Mouse (Mus musculus): ENCODE results near the gene Ssbp1.

The Ssbp1 gene

DNA sequence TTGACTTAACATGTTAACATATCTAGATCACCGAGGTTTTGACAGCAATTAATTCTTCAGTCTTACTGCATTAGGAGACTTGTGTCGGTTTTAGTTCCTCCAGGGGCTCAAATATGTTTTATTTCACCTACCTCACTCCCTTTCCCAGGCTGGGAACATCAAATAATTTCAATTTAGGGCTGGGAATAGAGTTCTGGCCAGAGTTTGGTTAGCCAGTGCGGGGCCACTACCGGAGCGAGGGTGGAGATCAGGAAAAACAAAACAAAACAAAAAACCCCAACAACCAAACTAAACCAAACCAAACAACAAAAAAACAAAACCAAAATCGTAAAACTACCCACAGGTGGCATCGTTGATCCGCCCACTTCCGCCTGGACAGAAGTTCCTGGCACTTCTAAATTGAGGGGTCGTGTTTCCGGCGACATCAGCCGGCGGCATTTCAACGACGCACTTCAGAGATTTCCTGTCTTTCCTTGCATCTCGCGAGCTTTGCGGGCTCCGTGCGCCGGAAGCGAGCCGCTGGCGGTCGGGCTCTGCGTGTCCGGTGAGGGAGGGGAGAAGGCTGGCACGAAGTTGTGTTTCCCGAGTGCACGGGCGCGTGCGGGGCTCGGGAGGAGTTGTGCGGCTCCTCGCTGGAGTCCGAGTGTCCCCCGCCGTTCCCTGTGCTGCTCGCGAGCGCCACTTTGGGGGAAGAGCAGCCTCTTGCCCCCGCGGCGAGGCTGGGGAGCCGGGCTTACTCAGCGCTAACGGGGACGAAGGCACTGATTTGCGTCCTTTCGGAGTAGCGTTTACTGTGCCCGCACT lies at the start of gene Ssbp1:
TSS of gene Ssbp1 (plus strand) at position 437 of the 804 bp plus-strand sequence.
- DNase-seq (ENCODE audit: low read depth, low spot score) = peak; percentile 86

DNA sequence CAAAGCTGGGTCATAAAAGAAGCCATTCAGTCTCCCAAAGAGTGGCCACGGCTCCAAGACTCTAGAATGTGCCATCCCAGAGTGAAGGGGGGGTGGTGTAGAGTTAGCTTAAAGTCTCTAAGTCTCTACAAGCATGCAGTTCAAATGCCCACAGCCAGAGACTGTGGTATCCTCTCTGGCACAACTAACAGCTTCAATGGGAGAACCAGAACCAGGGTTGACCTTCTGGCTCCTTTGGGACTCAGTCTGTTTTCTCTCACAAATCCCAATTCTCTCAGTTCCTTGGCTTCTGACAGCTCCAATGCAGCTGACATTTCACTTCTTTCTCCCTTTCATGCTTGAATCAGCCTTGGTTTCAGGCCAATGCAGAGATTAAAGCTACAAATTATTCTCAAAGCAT lies 48.1 kb upstream of the Ssbp1 start:
- no peak for DNase-seq (ENCODE audit: low read depth, low spot score)

DNA sequence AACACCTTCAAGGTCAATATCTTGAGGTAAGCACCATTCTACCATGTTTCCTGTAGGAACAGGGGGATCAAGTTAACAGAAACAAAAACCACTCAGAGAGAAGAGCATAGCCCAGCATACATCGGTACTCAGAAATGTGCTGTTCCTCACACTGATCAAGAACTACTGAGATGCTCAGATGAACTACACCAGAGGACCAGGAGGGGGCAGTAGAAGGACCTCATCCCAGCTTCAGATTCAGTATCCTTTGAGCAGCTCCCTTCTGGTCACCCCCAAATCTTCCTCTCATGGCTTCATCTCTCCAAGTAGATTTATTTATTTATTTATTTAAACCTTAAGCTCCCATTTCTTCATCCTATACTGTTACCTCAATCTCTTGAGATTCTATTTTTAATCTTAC lies 47.4 kb upstream of the Ssbp1 start:
- DNase-seq (ENCODE audit: low read depth, low spot score) = no peak

DNA sequence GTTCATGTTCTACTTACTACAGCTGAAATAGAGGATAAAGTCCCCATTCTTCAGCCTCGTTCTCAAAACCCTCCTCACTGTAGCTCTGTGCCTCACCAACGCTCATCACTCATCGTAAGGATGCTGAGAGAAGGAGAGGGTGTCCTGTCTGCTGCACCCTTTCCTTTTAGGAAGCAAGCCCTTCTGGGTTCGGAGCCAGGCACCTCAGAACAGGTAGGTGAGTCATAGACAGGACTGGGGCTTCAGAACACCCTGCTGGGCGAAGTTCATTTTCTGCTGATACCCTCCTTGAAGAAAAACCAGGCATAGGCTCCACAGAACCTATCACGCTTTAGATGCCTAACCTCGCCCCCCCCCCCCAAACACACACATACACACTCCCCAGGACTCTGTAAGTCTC lies 43.7 kb upstream of the Ssbp1 start:
- DNase-seq (ENCODE audit: low read depth, low spot score) = no peak

DNA sequence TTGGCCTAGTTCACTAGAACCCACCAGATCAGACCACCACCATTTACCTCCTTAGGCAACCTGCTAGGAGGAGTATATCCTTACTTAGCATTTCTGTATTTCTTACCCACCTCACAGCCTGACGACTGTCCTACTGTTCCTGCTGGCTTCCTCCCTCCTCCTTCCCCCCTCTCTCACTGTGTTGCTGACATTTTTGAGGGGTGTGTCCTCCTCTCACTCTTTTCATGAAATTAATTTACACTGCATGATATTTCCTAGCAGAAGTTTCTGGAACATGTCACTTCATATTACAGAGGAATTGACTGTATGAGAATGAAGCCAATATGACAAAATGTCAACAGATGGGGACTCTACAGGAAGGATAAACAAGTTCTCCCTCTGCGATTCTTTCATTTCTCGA lies 42.5 kb upstream of the Ssbp1 start:
- no peak for DNase-seq (ENCODE audit: low read depth, low spot score)

DNA sequence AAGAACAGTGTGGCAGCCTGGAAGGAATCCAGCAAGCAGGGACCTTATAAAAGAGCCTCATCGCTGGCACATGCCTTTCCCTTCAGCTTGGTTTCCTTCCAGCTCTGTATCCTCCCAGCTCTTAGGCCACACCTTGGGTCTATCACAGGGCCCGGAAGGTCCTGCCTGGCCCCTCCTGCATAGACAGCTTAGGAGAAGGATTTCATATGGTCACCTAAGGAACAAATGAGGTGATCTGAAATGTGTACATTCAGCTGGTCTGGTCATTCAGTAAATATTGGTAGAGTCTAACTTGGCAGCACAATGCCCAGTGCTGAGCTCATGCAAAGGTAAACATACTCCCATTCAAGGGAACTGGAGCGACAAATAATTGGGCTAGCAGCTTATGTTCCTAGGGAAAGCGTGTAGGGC lies 41.6 kb upstream of the Ssbp1 start:
- DNase-seq (ENCODE audit: low read depth, low spot score) = no peak

DNA sequence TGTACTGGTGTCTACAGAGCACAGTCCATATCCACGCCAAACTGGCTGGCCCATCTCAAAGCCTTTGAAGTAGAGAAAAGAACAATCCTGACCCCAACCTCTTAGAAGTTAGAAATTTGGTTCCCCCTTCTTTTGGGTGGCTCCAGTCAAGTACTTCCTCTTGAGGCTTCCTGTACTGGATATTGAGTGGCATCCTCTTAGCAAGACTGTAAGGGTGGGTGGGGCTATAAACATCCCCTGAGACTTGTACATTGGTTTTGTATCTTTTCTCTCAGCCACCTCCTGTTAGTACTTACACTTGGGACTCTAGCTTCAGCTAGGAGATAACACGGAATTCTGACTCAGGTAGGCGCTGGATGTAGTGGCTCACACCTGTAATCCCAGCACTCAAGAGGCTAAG lies 40.9 kb upstream of the Ssbp1 start:
- DNase-seq (ENCODE audit: low read depth, low spot score) = no peak

DNA sequence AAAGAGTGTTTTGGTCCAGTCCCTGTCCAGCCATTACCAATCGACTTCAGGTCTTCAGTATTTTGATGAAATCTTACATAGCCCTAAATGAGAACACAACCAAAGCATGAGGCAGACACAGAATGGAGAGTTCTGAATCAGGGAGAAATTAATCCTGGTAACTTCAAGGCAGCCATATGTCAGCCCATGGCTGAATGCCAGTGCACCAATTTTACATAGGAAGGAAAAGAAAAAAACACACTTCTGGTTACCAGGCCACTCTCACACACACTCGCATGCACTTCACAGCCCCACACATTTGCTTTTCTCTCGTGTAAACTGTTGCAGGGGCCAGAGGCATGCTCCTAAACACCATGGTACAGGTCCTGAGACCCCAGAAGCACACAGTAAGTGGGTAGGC lies 40.3 kb upstream of the Ssbp1 start:
- no peak for DNase-seq (ENCODE audit: low read depth, low spot score)

DNA sequence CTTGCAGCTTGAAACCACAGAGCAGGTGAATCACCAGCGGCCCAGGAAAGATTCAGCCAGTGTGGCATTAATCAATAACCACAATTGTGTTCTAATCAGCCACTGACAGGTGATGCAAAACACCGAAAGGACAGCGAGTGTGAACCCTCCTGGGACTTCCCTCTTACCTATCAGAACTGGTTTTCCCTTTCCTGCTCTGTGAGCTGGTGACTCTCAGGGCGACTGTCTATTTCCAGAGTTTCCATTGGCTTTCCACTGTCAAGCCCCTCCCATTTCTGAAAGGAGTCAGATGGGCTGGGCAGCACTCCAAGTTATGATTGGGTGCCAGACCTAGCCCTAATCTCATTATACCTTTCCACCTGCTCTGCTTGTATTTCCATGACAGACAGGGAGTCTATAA lies 39.8 kb upstream of the Ssbp1 start:
- no peak for DNase-seq (ENCODE audit: low read depth, low spot score)

DNA sequence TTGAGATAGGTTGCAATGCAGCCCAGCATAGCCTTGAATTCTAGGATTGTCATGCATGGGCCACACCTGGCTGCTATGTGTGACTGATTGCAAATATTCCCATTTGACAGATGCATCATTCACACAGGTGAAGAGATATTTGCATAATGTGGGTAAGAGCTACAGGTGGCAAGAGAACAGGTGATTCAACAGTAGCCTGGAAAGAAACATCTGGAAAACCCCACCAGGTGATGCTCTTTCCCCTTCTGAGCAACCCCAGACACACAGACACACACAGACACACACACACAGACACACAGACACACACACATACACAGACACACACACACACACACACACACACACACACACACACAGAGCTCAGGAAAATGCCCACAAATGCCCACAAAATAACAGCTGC lies 39.3 kb upstream of the Ssbp1 start:
- DNase-seq (ENCODE audit: low read depth, low spot score) = no peak

DNA sequence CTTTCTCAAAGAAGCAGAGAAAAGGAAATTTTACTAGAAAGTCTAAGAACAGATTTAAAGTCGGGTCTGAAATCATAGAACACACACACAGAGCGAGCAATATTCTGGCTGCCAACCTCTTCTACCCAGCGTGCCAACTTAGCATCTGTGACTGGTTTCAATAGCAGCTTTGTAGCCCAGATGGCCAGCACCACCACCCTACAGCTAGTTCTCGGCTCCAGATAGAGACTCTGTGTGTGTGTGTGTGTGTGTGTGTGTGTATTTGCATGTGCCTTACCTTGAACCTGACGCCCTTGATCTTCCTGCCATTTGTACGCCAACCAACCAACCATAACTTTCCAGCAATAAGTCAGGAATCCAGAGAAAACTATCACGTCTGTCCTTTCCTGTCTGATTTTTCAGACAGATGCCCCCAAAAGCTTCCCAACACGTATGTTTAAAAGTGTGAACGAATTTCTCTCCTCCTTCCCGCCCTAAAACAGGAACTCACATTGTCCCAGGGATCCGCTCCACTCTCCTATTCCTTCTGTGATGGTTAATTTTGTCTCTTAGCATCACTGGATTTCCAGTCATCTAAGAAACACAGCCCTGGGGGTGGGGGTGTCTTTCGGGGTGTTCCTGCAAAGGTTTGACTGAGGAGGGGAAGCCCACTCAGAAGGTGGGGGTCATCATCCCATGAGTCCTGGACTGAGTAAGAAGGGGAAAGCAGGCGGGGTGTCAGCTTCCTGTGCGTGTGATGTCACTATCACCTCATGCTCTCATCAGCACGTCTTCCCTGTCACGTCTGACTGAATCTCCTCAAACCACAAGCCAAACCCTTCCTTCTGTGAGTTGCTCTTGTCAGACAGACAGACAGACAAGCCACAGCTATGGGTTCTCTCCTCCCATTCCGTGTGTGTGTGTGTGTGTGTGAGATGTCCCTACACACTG lies 38.5 kb upstream of the Ssbp1 start:
- no peak for DNase-seq (ENCODE audit: low read depth, low spot score)

DNA sequence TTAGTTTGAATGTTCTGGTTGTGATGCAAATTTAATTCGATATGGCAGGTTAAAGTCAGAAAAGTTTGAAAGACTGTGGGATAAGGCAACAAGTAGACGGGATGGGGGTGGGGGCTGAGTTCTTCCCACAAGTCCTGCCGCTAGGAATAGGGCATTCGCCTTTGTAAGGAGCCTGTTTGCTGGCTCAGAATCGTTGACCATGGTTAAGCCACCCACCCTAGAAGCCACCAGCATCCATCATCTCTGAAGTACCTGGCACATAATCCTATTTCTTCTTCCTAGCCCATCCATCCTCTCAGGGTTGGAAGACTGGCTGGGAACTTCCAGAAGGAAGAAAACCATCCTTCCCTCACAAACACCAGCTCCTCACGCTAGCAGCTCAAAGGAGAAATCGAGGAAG lies 36.5 kb upstream of the Ssbp1 start:
- no peak for DNase-seq (ENCODE audit: low read depth, low spot score)

DNA sequence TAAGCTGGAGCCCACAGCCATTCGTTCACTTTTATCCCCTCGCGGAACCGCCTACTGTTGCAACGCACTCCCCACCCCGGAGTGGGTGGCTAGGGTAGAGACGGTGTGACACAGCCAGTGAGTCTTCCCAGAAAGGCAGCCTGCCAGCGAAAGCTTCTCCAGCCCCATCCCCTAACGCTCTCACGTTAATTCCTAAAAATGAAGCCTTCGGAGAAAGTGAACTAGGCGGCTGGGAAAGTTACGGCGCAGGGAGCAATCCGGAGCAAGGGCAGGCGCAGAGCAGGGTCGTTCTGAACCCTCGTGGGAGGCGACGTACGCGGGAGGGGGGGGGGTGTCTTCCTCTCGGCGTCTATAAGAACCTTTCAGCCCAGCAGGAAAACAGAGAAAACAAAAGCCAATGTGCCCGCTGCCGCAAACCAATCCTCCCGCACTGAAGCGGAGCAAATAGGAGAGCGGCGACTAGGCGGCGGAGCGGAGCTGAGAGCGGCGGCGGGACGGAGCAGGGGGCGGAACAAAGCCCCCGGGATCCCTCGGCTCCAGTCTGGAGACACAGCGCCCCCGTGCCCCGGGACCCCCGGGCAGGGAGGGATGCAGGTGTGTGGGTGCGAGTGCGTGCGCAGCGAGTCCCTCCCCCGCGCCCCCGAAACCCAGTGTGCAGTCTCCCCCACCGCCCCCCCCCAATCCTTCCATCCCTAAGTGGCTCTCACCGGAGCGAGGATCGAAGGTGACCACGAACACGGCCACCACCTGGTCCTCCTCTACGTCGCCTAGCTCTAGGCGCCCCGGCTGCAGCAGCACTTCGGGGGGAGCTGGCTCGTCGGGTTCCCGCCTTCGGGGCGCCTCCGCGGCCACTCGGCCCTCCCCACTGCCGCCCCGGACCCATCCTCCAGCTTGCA lies 35.8 kb upstream of the Ssbp1 start:
- no peak for DNase-seq (ENCODE audit: low read depth, low spot score)

DNA sequence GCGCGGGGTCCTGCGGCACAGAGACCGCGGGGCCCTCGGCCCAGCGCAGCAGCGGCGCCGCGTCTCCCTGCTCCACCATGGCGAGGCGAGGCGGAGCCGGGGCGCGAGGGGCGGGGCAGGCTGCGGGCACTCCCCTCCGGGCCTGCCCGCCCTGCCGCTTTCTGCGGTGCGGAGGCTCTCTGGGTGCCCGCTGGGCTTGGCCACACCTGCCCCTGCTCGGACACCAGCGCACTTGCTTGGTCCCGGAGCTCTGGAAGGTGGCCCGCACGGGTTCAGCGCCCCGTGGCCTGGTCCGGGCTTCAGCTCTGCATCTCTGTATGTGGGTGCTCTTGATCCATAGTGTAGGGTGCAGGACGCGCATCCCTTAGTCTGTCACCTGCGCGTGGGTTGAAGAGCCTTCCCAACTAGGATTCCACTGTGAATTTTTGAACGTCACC lies 35.1 kb upstream of the Ssbp1 start, which contains the start of gene E330009J07Rik:
TSS of gene E330009J07Rik (minus strand) at position 89 of the 437 bp plus-strand sequence.
- no peak for DNase-seq (ENCODE audit: low read depth, low spot score)

DNA sequence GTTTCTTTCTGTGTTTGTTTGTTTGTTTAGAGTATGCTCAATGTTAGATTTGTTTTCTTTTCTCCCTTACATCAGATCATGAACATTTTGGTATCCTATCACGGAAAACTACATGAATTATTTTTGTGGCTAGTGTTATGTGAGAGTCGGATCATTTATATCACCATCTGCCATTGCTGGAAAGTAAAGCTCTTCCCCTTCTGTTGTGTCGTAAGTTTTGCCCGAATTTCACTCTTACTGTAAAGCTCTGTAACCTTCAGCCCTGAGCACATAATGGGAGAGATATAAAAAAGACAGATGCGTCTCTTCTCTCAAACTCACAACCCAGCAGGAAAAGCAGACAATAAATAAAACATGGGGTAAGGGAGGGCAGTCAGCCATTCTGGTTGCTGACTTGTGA lies 32.2 kb upstream of the Ssbp1 start, which contains the start of gene Wee2:
TSS of gene Wee2 (plus strand) at position 153 of the 400 bp plus-strand sequence.
- no peak for DNase-seq (ENCODE audit: low read depth, low spot score)

DNA sequence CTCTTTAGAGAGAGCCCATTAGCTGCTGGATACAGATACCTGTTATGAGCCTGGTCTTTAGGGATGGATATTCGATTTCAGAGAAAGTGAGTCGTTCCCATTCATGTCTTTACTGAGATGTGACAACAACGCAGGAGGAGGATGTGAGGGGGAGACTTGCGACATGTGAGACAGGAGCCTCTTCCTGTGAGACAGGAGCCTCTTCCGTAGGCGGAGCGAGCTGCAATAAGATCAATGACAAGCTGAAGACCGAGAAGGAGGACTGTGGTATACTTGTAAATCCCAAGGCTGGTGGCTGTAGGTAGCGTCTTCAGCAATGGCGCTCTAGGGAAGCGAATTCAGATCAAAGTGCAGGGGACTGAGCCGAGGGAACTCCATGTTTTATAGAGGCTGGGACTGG lies 31.4 kb upstream of the Ssbp1 start:
- DNase-seq (ENCODE audit: low read depth, low spot score) = no peak

DNA sequence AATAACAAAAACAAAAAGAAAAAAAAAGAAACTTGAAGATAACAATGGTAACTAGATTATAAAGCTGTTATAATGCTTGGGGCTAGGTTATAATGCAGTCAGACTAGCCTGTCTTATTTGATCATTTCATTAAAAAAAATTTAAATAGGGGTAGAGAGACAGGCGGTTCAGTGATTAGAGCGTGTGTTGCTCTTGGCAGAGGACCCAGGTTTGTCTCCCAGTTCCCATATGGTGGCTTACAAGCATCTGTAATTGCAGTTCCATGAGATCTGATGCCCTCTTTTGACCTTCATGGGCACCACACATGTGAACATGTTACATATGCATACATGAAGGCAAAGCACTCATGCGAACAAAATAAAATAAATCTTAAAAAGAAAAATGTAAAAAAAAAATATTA lies 29.9 kb upstream of the Ssbp1 start:
- DNase-seq (ENCODE audit: low read depth, low spot score) = no peak

DNA sequence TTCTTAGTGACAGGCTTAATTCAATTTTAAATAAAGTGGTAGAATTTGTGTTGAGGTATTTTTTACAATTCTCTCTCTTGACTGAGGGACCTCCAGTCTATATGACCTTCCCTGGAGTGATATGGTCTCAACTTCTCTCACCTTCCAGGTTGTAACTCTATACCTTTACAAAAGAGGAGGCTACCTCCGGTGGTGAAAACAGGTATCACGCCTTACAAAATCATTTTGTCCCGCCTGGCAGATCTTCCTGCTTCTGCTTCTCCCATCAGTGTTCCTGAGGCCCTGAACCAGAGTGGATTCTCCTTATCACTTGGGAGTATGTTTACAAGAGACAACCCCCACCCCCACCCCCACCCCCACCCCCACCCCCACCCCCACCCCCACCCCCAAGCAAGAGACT lies 29.4 kb upstream of the Ssbp1 start:
- no peak for DNase-seq (ENCODE audit: low read depth, low spot score)

DNA sequence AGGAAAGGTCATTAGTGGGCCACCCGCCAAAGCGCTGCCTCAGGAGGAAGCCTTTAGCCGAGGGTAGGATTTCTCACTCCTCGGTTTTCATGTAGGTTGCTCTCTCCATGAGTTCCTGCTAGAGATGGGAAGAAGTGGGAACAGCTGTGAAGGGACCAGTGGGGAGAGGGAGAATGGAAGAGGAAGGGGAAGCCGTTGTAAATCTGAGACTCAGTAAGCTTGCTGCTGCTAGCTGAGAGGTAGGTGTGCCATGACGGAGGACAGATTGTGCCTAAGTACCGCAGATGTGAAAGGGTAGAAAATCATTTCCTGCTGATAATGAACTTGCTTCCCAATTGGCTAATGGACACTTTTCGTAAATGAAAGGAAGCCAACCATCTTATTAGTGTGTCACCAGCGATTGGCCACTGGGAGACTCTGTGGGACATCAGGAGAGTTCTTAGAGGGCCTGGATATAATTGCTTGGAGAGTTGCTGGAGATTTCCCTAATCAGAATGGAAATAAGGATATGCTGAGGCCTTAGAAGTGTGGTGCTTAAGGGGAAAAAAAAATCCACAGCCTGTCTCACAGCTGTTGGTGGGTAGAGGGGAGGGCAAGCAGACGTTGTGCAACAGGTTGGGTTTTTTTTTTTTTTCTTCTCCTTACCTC lies 27.7 kb upstream of the Ssbp1 start:
- DNase-seq (ENCODE audit: low read depth, low spot score) = no peak

DNA sequence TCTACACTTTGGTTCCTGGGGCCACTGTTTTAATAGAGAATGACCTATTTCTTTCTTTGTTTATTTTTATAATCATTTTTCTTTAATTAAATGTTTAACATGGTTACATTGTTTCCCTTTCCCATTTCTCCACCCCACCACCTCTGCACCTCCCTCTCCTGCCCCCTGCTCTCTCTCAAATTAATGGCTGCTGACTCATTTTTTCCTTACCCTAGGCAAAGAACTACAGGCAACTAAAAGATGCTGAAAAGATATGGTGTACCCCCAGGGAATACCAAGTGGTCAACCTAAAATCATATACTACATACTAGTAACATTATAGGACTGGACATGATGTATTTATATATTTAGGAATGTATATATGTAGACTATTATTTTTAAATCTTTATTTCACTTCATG lies 22.5 kb upstream of the Ssbp1 start:
- DNase-seq (ENCODE audit: low read depth, low spot score) = no peak

DNA sequence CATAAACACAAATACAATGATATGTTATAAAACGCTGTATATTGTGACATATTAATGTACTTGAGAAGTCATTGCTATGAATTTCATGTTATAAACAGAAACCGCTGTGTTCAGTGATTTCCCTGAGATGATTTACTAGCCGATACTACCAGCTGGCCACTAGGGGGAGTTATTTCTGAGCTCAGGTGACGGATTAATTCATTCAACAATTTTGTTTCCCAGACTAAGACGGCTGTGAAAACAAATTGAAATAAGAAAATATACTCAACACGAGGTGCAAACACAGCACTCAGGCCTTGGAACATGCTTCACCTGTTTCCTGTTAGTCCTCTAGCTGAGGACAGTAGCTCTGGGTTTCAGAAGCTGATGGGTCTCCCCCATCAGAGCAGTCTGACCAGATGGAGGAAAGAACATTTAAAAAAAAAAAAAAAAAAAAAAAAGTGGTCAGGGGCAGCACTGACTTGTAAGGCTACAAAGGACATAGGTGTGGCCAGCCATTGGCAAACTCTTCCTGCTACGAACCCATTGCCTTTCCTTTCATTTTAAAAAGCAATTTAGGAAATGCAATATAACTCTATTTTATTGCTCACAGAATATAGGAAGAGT lies 16.6 kb upstream of the Ssbp1 start:
- DNase-seq (ENCODE audit: low read depth, low spot score) = no peak
